Mouse (Mus musculus): ENCODE results near the gene Gm7682. TPM values are rescaled to one million over a fixed set of nuclear protein-coding genes. Genes with fewer than 3 reads are reported as not detected.
"Not testable (repeated sequence)": the region's sequence is repeated elsewhere in the genome, so short reads cannot be mapped to it uniquely, and the experiment has no call there.

Gm7682 gene
- polyA plus RNA-seq (2016; fragmentation: Nextera tagmentation; extraction: Ambion mirVana) = not detected in 2 replicates

GRCm38 (mm10) chr5:94445484-94445883, at the start of gene Gm7682:
Gene Gm7682 (plus strand): TSS chr5:94445784.
- not testable (repeated sequence) for H3K4me1 ChIP-seq; H3K4me3 ChIP-seq; H3K27ac ChIP-seq; DNase-seq (ENCODE audit: low spot score); H3K27me3 ChIP-seq (ENCODE audit: low read depth, poor library complexity, severe bottlenecking); H3K36me3 ChIP-seq; H3K9me3 ChIP-seq (replicated peaks)
- no CpG with 5 or more reads among the region's 3 CpGs for WGBS

Other genes with a start within 250 kb of the Gm7682 start
- gene Gm3106, start 227.8 kb upstream of the Gm7682 start, polyA plus RNA-seq (2016; fragmentation: Nextera tagmentation; extraction: Ambion mirVana) = not detected in 2 replicates
- 0.09 TPM in 1 of 2 replicates, not detected in the other for gene A430089I19Rik, start 139.0 kb upstream of the Gm7682 start, polyA plus RNA-seq (2016; fragmentation: Nextera tagmentation; extraction: Ambion mirVana)
- gene Gm6502, start 131.3 kb upstream of the Gm7682 start, polyA plus RNA-seq (2016; fragmentation: Nextera tagmentation; extraction: Ambion mirVana) = not detected in 2 replicates
- not detected in 2 replicates for gene AA792892, start 106.0 kb upstream of the Gm7682 start, polyA plus RNA-seq (2016; fragmentation: Nextera tagmentation; extraction: Ambion mirVana)
- gene Gm3139, start 80.5 kb downstream of the Gm7682 start, polyA plus RNA-seq (2016; fragmentation: Nextera tagmentation; extraction: Ambion mirVana) = not detected in 2 replicates
- 0.09 TPM in 1 of 2 replicates, not detected in the other for gene Gm3147, start 170.6 kb downstream of the Gm7682 start, polyA plus RNA-seq (2016; fragmentation: Nextera tagmentation; extraction: Ambion mirVana)
- gene Gm6509, start 178.2 kb downstream of the Gm7682 start, polyA plus RNA-seq (2016; fragmentation: Nextera tagmentation; extraction: Ambion mirVana) = not detected in 2 replicates
- not detected in 2 replicates for gene Gm6205, start 202.6 kb downstream of the Gm7682 start, polyA plus RNA-seq (2016; fragmentation: Nextera tagmentation; extraction: Ambion mirVana)